Mouse (Mus musculus) forebrain, embryonic 13.5 days (tissue): Measurements from ENCODE around the gene Mea1. TPM values are rescaled to one million over a fixed set of nuclear protein-coding genes. Genes with fewer than 3 reads are reported as not detected.

Source experiments
- ATAC-seq: fragments of 200-750 bp; cut with Nextera tagmentation; 2 replicates; pipeline ENCODE4 v1.8.0; 2017
- H3K27ac ChIP-seq: fragments of 300-500 bp; sonication (generic); 2 replicates; pipeline ENCODE4 v1.5.1; 2015; ENCODE audit warnings: inconsistent platforms, mild to moderate bottlenecking, moderate library complexity
- H3K27me3 ChIP-seq: fragments of 300-500 bp; sonication (generic); 2 replicates; pipeline ENCODE4 v1.6.1; 2015; ENCODE audit warnings: mild to moderate bottlenecking, inconsistent platforms
- H3K36me3 ChIP-seq: fragments of 300-500 bp; sonication (generic); 2 replicates; pipeline ENCODE4 v1.6.1; 2015; ENCODE audit warnings: mild to moderate bottlenecking, inconsistent platforms; ENCODE audit not compliant: poor library complexity, severe bottlenecking
- H3K4me1 ChIP-seq: fragments of 300-500 bp; sonication (generic); 2 replicates; pipeline ENCODE4 v1.6.1; 2015; ENCODE audit warnings: inconsistent platforms
- H3K4me2 ChIP-seq: fragments of 300-500 bp; sonication (generic); 2 replicates; pipeline ENCODE4 v1.6.1; 2015; ENCODE audit warnings: inconsistent platforms, mild to moderate bottlenecking, moderate library complexity
- H3K4me3 ChIP-seq: fragments of 300-500 bp; sonication (generic); 2 replicates; pipeline ENCODE4 v1.5.1; 2015; ENCODE audit warnings: mild to moderate bottlenecking, inconsistent platforms
- H3K9ac ChIP-seq: fragments of 300-500 bp; sonication (generic); 2 replicates; pipeline ENCODE4 v1.6.1; 2015; ENCODE audit warnings: mild to moderate bottlenecking, inconsistent platforms
- H3K9me3 ChIP-seq: fragments of 300-500 bp; sonication (generic); replicated peaks from 2 replicates; pipeline ENCODE4 v1.6.1; 2016; ENCODE audit warnings: inconsistent platforms
- WGBS: fragments of 180-500 bp; shearing (Covaris S2); methylation state at CpG from one replicate; pipeline ENCODE4 v1.1.7; 2015; 5-methylcytosine and 5-hydroxymethylcytosine counted together
- polyA plus RNA-seq: library from polyadenylated mRNA; unstranded; fragments of >200 nt; fragmentation: Nextera tagmentation; extraction: Ambion mirVana; gene quantifications from 2 replicates; pipeline ENCODE4 v1.2.1, GENCODE M21; 2015

Gene Mea1
- polyA plus RNA-seq, 1 experiment from 2014 or later = 196 TPM

GRCm38 (mm10) chr17:46712442-46712841 is 33.8 kb downstream of the Mea1 start:
- Histone ChIP-seq H3K4me3 (peak overlapping the region; percentile 91), H3K27me3 (no peaks in the 10 kb centered on the region), H3K9me3 (no peaks in the 10 kb centered on the region), H3K36me3 (peaks cover 41% of the 10 kb centered on the region), H3K9ac (peak overlapping the region; percentile 91), H3K27ac (no peak overlapping the region), H3K4me1 (peaks cover 23% of the 10 kb centered on the region), H3K4me2 (peak overlapping the region; percentile 97)
- 75% methylated on average over 7 of the region's 7 CpGs for WGBS
- ATAC-seq = no peak

DNA sequence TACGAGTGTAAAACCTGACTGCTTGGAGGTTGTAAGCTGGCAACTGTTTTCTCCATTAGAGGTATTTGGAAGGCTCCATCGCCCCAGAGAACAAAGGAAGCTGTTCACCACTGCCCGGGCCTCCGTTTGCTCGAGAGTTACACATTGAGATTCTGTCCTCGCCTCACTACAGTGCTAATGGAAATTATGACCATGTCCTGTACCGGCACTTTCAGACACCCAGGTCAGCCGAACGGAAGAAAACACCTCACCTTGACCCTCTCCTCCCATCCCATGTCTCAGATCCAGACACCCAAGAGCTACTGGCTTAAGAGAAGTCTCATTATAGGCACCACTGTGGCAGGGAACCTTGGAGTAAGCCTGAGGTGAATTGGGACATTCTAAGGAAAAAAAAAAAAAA is 35.3 kb downstream of the Mea1 start:
- H3K36me3 ChIP-seq = peaks cover 41% of the 10 kb centered on the region
- no peaks in the 10 kb centered on the region for H3K9me3 ChIP-seq
- ATAC-seq = no peak
- H3K27ac ChIP-seq = no peak overlapping the region
- no peaks in the 10 kb centered on the region for H3K27me3 ChIP-seq
- H3K4me3 ChIP-seq = no peak overlapping the region
- H3K9ac ChIP-seq = no peak overlapping the region
- H3K4me2 ChIP-seq = no peak overlapping the region
- H3K4me1 ChIP-seq = peaks cover 23% of the 10 kb centered on the region
- WGBS = 91% methylated on average over 9 of the region's 9 CpGs

- Histone ChIP-seq H3K9ac (no peak overlapping the region), H3K4me1 (peaks cover 23% of the 10 kb centered on the region), H3K27me3 (no peaks in the 10 kb centered on the region), H3K27ac (no peak overlapping the region), H3K4me2 (no peak overlapping the region), H3K36me3 (peaks cover 41% of the 10 kb centered on the region), H3K9me3 (no peaks in the 10 kb centered on the region), H3K4me3 (no peak overlapping the region)
- 95% methylated on average over 11 of the region's 11 CpGs for WGBS
- no peak for ATAC-seq
Measured at GRCm38 (mm10) chr17:46714756-46715481, 36.3 kb downstream of the Mea1 start.

DNA sequence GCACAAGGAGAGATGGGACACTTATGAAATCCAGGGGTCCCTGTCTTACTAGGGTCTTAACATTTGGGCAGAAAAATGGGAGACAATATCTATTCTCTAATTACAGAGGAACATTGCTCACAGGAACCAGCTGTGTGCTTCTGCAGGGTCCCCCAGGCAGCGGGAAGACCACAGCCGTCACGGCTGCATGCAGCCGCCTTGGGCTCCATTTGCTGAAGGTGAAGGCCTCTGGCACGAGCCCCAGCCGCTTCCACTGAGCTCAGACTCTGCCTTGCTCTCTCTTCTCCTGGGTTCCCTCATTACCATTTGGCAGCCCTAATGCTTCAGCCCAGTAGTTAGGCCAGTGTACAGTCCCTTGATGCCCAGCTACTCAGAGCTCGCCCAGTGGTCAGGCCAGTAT is 42.5 kb downstream of the Mea1 start:
- H3K4me2 ChIP-seq = no peak overlapping the region
- no peaks in the 10 kb centered on the region for H3K4me1 ChIP-seq
- no peak for ATAC-seq
- H3K9me3 ChIP-seq = no peaks in the 10 kb centered on the region
- 88% methylated on average over 7 of the region's 7 CpGs for WGBS
- H3K27ac ChIP-seq = no peak overlapping the region
- peaks cover 59% of the 10 kb centered on the region for H3K36me3 ChIP-seq
- peak overlapping the region; percentile 10; the same call in 1 of the 2 replicates for H3K9ac ChIP-seq
- no peak overlapping the region for H3K4me3 ChIP-seq
- H3K27me3 ChIP-seq = no peaks in the 10 kb centered on the region

DNA sequence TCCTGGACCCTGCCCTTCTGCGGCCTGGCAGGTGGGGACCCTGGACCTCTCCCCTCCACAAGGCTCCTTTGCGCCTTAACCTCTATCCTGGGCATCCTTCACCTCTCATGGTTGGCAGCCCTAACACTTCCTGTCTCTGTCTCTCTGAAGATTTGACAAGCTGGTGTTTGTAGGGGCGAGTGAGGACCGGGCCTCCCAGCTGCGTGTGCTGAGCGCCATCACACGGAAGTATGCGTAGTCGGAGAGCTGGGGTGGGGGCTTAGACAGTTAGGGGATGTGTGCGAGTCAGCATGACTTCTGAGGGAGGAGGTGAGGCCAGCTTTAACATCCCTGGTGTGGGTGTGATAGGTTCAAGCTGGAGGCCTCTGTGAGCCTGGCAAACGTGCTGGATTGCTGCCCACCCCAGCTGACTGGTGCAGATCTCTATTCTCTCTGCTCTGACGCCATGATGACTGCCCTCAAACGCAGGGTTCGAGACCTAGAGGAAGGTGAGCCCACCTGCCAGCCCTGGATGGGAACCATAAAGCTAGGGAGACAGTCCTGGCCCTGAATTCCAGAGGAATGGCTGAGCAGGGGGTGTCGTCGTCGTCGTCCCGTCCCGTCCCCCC is 46.0 kb downstream of the Mea1 start:
- Histone ChIP-seq H3K9ac (no peak overlapping the region), H3K4me3 (no peak overlapping the region), H3K9me3 (no peaks in the 10 kb centered on the region), H3K27ac (no peak overlapping the region), H3K4me1 (no peaks in the 10 kb centered on the region), H3K36me3 (peaks cover 48% of the 10 kb centered on the region), H3K4me2 (no peak overlapping the region), H3K27me3 (peaks cover 14% of the 10 kb centered on the region)
- ATAC-seq = no peak
- WGBS = 81% methylated on average over 20 of the region's 20 CpGs

GRCm38 (mm10) chr17:46725273-46725672 is 46.7 kb downstream of the Mea1 start:
- H3K27ac ChIP-seq = no peak overlapping the region
- H3K36me3 ChIP-seq = peaks cover 47% of the 10 kb centered on the region
- ATAC-seq = peak; percentile 20; the same call in 1 of the 2 replicates
- H3K27me3 ChIP-seq = peaks cover 15% of the 10 kb centered on the region
- WGBS = 45% methylated on average over 9 of the region's 9 CpGs
- H3K4me1 ChIP-seq = no peaks in the 10 kb centered on the region
- H3K4me3 ChIP-seq = no peak overlapping the region
- no peak overlapping the region; the same call in 1 of the 2 replicates for H3K9ac ChIP-seq
- no peak overlapping the region for H3K4me2 ChIP-seq
- H3K9me3 ChIP-seq = no peaks in the 10 kb centered on the region

- Histone ChIP-seq H3K4me2 (no peak overlapping the region), H3K4me1 (no peaks in the 10 kb centered on the region), H3K9me3 (no peaks in the 10 kb centered on the region), H3K27ac (no peak overlapping the region), H3K9ac (no peak overlapping the region), H3K36me3 (peaks cover 40% of the 10 kb centered on the region), H3K27me3 (peaks cover 15% of the 10 kb centered on the region), H3K4me3 (no peak overlapping the region)
- 92% methylated on average over 26 of the region's 26 CpGs for WGBS
- no peak for ATAC-seq
Measured at GRCm38 (mm10) chr17:46725731-46726645, 47.4 kb downstream of the Mea1 start.

- ATAC-seq = no peak
- peaks cover 15% of the 10 kb centered on the region for H3K27me3 ChIP-seq
- no peak overlapping the region for H3K27ac ChIP-seq
- no peak overlapping the region for H3K4me3 ChIP-seq
- H3K4me1 ChIP-seq = no peaks in the 10 kb centered on the region
- H3K9me3 ChIP-seq = no peaks in the 10 kb centered on the region
- H3K4me2 ChIP-seq = no peak overlapping the region
- peaks cover 28% of the 10 kb centered on the region for H3K36me3 ChIP-seq
- WGBS = 91% methylated on average over 11 of the region's 11 CpGs
- H3K9ac ChIP-seq = no peak overlapping the region
Measured at GRCm38 (mm10) chr17:46727271-46727670, 48.7 kb downstream of the Mea1 start.

DNA sequence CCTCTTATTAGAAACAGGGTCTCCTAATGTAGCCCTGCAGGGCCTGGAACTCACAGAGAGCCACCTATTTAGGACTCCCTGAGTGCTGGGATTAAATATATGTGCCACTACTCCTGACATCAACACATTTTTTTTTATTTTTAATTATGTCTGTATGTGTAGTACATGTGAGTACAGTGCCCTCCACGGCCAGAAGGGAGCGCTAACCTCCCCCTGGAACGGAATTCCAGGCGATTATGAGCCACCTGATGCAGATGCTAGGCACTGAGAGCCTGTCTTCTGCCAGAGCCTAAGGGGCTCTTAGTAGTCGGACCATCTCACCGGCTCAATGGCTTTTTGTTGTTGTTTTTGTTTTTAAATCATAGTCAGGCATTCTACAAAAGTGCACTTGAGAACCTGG is 49.4 kb downstream of the Mea1 start:
- Histone ChIP-seq H3K36me3 (peaks cover 22% of the 10 kb centered on the region), H3K4me3 (no peak overlapping the region), H3K27ac (no peak overlapping the region), H3K9me3 (no peaks in the 10 kb centered on the region), H3K4me2 (no peak overlapping the region), H3K4me1 (no peaks in the 10 kb centered on the region), H3K9ac (no peak overlapping the region), H3K27me3 (peaks cover 15% of the 10 kb centered on the region)
- WGBS = 45% methylated on average over 6 of the region's 6 CpGs
- ATAC-seq = no peak

- no peak for ATAC-seq
- 0 out of 2 replicates have a peak overlapping the region, but pooled peaks have one; percentile 34 for H3K9ac ChIP-seq
- H3K36me3 ChIP-seq = peaks cover 18% of the 10 kb centered on the region
- H3K27ac ChIP-seq = no peak overlapping the region
- no peak overlapping the region for H3K4me2 ChIP-seq
- H3K9me3 ChIP-seq = no peaks in the 10 kb centered on the region
- 50% methylated on average over 11 of the region's 11 CpGs for WGBS
- no peaks in the 10 kb centered on the region for H3K4me1 ChIP-seq
- peaks cover 15% of the 10 kb centered on the region for H3K27me3 ChIP-seq
- H3K4me3 ChIP-seq = no peak overlapping the region
Measured at GRCm38 (mm10) chr17:46728496-46728895, 49.9 kb downstream of the Mea1 start.

DNA sequence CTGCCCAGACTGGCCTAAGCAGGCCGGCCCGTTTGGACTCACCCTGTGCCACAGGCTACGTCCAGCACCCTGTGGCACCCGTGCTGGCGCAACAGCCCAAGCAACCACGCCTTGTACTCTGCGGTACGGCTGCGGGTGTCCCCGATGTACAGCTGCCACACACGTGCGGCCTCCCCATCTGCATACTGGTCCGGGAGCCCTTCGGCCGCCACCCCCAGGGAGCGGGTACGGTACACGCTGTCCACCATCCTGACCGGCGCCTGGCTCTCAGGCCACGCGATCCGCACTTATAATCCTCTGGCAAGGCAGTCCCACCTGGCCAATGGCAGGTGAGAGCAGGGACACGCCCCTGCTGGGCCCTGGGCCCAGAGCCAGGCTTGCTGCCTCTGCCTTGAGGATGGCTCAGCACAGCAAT is 50.3 kb downstream of the Mea1 start, which contains the start of gene Gnmt:
Gnmt (minus strand) TSS at position 265 of the 415 bp plus-strand sequence.
- no peak within 1 kb of the TSS for H3K4me3 ChIP-seq
- peaks cover 15% of the 10 kb centered on the region for H3K27me3 ChIP-seq
- no peak within 1 kb of the TSS for H3K27ac ChIP-seq
- WGBS = 20% methylated on average over 24 of the region's 24 CpGs
- H3K36me3 ChIP-seq = peaks cover 14% of the 10 kb centered on the region
- peak within 1 kb of the TSS; percentile 5; the same call in 1 of the 2 replicates for H3K4me2 ChIP-seq
- ATAC-seq = no peak
- H3K9ac ChIP-seq = 0 out of 2 replicates have a peak within 1 kb of the TSS, but pooled peaks have one; percentile 34
- no peaks in the 10 kb centered on the region for H3K9me3 ChIP-seq
- no peaks in the 10 kb centered on the region for H3K4me1 ChIP-seq
